Mouse (Mus musculus): Measurements from ENCODE around the gene BC034090.
"Not testable (repeated sequence)": the region's sequence is repeated elsewhere in the genome, so short reads cannot be mapped to it uniquely, and the experiment has no call there.

Gene BC034090

DNA sequence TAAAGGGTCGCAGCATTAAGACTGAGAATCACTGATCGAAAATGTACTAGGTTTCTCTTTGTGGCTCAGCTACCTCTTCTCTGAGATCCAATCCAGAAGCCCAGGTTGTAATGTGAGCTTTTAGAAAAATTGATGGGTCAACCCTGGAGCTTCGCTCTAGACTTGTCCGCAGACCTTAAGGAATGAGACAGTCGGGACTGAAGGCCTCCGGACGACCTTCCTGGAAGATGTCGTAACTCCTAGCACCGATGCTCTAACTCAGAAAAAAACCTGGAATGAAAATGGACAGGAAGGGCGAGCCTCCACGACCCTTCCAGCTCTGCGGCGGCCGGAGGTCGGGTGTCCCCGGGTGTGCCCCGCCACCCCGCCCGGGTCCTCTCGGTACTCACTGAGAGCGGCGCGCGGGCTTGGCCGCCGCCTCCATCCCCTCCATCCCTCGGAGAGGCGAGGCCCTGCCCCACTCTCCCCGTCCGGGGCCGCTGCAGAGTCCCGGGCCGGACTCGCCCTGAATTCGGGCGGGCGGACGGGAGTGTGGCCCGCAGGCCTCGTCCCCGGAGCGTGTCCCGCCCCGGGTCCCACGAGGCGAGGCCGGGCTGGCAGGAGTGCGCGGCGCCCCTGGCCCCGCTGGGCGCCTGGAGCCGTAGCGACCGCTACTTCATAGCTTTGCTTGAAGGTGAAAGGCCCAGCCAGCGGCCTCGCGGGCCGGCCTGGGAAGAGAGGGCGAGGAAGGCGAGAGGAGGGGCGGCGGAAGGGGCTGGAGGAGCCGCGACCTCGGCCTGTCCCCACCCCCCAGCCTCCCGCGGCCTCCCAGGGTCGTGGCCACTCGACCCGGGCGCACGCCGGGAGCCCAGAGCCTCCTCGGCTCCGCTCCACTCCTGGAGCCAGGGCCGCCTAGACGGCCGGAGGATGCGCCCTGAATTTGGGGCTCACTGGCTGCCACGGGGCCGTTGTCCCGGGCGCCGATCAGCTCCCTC lies at the start of gene BC034090:
Gene BC034090 (minus strand): TSS at position 648 of the 974 bp plus-strand sequence.
- no peak for DNase-seq

- DNase-seq = peak; percentile 20
Observed at GRCm38 (mm10) chr1:155293446-155293845, 49.2 kb upstream of the BC034090 start.

DNA sequence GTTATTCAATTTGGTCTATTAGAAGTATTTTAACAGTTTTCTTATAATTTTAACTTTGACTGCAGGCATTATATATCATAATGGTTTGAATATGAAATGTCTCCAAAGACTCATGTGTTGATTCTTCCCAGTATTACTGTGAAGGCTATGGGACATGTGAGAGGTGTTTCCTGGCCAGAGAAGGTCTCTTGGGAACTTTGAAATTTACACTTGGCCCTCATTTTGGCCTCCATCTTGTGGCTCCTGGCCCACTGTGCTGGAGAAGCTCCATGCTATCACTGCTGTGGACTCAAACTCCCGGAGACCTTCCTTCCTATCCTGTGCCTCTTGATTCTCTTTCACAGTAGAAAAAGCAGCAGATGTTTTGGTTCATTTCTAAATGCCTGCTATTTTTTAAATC lies 45.2 kb upstream of the BC034090 start:
- no peak for DNase-seq

GRCm38 (mm10) chr1:155288033-155288432 lies 43.8 kb upstream of the BC034090 start:
- DNase-seq = no peak

DNA sequence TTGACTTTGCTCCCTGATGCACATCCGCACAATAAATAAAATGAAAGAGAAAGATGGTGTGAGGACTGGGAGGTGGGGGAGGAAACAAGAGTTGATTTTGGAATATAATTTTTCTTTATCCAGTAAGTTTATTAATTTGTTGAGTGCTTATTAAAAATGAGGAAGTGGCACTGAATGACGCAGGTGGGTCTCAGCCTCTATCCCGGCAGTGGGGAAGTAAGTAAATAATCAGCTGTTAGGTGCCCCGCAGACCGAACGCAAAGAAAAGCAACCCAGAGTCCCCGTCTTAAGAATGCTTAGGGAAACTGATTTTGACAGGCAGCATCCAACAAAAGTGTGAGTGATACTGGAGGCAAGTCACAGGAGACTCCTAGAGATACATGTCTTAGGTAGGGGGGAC lies 39.6 kb upstream of the BC034090 start:
- DNase-seq = no peak

DNA sequence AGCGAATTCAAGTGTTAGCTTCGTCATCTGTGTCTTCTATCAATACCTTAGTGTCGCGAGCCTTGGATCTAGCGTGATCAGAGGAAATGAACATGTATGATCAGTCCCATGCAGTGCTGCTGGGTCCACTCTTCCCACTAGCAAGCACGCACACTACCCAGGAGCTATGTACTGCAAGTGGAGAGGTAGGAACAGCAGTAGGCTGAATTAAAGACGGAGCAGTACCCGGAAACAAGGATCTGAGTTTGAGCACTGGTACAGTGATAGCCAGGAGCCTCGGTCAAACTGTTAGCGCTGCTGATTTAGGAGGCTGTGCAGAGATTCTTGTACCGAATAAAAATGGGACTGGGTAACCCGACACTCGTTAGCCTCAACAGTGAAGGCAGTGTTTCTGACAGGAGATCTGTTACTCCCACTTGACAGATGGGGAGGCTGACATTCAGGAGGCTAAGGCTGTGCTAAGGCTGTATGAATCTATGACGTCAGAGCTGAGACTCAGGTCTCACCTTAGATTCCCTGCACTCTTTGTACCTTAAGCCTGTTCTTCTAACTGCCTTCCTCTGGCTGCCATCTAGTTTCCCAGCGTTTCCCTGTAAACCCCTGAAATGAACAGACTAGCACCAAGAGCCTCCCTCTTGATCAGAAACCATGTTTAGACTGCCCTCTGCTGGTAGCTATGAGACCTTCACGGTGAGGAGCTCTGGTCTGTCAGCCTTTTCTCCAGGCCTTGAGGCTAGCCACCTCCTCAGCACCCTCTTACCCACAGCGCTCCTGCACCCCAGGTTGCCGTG lies 37.0 kb upstream of the BC034090 start:
- peak; percentile 70 for DNase-seq

DNA sequence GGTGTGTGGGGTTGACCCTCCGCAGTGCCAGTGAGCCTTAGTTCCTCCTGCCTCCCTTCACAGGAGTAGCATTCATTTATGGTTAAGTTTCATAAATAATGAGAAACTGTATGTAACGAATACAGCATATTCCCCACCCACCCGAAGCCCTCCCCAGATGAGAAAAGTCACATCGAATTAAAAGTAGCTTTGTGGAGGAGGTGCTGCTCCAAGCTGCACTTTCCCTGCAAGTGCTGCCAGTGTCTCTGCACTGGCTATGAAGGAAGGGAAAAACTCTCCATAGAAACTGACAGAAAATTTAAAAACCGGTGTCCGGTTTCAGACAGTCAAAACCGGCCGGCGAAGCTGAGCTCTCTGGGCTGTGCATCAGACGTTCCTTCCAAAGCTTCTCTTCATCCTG lies 36.1 kb upstream of the BC034090 start:
- no peak for DNase-seq

GRCm38 (mm10) chr1:155276381-155277033 lies 32.3 kb upstream of the BC034090 start:
- DNase-seq = no peak

GRCm38 (mm10) chr1:155275793-155276192 lies 31.5 kb upstream of the BC034090 start:
- DNase-seq = no peak

- DNase-seq = no peak
Observed at GRCm38 (mm10) chr1:155274976-155275375, 30.7 kb upstream of the BC034090 start.

DNA sequence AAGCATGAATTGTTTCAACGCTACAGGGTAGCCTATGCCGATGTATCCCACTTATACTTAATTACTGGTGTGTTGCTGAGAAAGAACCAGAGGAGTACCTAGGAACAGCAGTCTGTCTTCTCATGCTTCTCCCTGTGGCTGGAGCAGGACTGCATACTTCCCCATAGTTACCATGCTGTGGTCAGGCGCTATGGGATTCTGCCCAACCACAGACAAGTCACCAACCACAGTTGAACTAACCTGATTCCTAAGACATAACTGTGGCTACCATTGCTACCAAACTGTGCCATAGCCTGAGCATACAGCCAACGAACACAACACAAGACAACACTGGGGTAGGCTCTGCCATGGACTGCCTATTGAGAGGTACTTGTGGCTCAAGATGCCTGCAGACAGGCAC lies 28.7 kb upstream of the BC034090 start:
- no peak for DNase-seq

DNA sequence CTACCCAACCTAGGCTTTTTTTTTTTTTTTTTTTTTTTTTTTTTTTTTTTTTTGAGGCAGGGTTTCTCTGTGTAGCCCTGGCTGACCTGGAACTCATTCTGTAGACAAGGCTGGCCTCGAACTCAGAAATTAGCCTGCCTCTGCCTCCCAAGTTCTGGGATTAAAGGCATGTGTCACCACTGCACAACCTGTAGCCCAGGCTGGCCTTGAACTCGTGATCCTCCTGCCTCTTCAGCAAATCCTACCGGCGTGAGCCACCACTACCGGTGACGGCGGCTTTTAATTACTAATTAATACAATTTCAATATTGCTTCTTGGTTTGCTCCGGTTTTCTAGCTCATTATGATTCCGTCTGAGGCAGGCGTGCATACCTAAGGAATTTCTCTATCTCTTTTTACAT lies 18.3 kb upstream of the BC034090 start:
- DNase-seq = not testable (repeated sequence)

DNA sequence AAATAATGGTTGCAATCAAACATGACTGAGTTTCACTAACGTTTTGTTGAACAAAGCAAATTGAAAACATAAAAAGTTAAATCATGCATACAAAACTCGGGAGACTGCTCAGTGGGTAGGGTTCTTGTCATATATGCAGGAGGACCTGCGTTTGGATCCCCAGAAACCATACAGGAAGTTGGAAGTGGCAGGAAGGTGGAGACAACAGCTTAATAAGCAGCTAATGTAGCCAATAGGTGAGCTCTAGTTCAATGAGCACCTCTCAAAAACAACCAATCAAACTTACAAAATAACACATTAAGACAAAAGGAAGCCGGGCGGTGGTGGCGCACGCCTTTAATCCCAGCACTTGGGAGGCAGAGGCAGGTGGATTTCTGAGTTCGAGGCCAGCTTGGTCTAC lies 10.1 kb upstream of the BC034090 start:
- no peak for DNase-seq

GRCm38 (mm10) chr1:155253126-155253525 lies 8.9 kb upstream of the BC034090 start:
- no peak for DNase-seq

GRCm38 (mm10) chr1:155252631-155253121 lies 8.4 kb upstream of the BC034090 start:
- no peak for DNase-seq

DNA sequence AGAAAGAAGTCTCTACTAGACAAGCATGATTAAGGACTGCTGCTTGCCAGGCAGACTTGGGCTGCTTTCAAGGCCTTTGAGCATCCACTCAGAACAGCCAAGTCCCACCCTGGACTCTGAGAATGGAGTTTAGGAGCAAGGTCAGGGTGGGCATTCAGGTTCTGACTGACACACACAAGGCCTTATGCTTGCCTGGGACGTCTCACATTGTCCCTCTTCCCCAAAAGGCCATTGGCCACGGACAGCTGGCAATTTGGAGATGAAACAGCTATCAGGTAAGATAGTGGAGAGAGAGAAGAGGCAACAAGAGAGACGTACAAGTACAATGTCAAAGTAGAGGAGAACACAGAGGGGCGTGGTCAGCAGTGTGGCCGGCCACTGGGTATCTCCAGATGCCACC lies 7.4 kb upstream of the BC034090 start:
- DNase-seq = no peak

- DNase-seq = no peak
Observed at GRCm38 (mm10) chr1:155250531-155251135, 6.4 kb upstream of the BC034090 start.

DNA sequence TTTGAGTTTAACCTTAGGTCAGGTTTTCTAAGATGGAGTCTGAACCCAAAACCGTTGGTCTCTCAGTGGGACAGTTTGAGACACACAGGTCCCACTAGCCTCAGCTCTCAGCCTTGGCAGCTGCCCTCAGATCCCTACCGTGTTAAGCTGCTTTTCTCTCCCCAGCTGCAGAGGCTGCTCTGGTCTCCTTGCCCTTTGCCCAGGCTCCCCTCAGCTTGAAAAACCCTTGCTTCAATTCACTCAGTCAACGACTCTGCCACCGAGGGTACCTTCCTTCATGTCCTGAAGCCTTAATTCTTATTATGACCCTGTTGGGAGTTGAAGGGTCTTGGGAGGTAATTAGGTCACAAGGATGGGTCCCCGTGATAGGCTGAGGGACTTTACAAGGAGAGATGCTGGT lies 5.7 kb upstream of the BC034090 start:
- no peak for DNase-seq

DNA sequence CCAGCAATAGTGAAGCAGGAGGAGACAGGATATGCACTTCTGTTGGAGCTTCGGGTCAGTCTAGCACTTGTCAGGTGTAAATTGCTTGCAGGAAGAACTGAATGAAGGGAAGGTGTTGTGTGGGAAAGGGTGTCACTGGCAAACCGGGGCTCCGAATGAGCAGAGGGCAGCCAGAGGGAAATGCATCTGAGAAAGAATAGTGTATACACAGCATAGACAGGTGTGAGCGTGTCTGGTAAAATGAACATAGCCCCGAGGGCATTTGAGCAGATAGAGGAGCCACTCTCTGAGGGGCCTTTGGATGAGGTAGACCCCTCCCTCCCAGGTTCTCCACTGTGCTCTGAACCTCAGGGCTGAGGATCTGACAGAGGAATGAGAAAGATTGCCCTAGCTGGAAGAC lies 3.8 kb upstream of the BC034090 start:
- no peak for DNase-seq

- no peak for DNase-seq
Observed at GRCm38 (mm10) chr1:155247441-155247840, 3.2 kb upstream of the BC034090 start.

DNA sequence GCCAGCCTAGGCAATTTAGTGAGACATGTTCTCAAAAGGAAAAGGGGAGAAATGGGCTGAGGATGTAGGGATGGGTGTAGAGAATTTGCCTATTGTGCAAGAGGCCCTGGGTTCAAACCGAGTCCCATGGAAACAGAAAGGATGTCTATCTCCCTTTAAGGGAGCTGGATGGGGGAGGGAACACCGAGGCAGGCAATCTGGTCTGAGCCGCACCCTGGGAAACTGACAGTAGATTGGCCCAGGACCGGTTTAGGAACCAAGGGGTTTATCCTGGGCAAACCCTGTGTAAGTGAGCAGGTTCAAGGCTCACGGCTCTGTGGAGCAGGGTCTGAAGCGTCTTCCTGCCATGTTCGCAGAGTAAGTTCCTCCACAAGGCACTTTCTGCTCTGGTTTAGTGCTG lies 1.3 kb upstream of the BC034090 start:
- no peak for DNase-seq

DNA sequence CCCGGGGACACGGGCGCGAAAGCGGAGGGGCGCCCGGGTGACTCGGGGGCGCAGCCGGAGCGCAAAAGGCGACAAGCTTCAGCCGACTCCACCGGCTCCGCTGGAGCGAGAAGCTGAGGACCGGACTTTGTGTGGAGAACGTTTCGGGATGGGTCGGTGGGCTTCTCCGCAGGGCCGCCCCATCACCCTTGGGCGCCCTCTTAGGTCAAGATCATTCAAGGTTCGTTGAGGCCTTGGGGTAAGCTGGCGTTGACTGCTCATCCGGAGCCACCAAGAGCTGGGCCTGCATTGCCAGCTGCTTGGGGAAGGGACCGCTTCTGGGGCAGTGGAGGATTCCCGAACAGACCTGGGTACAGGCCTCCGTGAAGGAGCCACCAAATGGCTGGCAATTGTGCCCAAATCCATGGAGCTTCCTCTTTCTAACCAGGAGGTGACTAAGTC lies 547 bp upstream of the BC034090 start:
- no peak for DNase-seq

DNA sequence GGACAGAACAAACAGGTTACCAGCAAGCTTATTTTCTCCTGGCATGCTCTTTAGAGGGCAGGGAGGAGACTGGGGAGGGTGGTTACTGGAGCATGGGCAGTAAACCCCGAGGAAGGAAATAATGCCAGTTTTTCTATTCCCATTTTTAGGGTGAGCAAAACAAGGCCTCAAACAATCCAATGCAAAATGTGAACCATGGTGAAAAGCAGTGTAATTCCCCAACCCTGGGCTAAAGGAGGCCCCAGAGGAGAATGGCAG lies 1.8 kb downstream of the BC034090 start:
- DNase-seq = no peak

All from thymus, postnatal 25 days (tissue).